Mouse (Mus musculus) mouse embryonic stem cell (cell line): ENCODE results near the gene Cldn12.

ENCODE experiments used
- in situ Hi-C, 2 experiments: fragments of 300-500 bp; cut with MboI; formaldehyde crosslinking; loops; 1 replicate in 1 of 2; 3 replicates in 1 of 2; pipeline ENCODE4 v1.14.3; 2019 to 2020; ENCODE audit warnings: low sequenced_read_pairs in 2 of 2, low pct_unique_long_range_greater_than_20kb in 1 of 2, mixed read lengths in 1 of 2; ENCODE audit not compliant: unreplicated experiment in 1 of 2

Gene Cldn12

DNA sequence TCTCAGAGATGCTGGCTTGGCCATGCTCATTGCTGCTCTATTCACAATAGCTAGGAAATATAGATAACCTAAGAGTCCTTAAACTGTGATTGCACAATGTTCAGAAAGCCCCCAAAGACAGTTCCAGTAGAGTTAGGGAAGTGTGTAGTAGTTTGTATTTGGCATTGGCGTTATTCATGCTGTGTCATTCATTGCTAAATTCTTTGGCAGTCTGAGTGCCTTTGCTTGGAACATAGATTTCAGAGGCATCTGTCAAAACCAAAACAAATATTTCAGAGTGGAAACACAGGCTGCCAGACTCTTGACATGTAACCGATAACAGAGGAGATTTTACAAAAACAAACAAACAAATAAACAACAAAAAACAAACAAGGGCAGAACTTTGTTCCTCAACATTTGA is 13.2 kb downstream of the Cldn12 start:
- in situ Hi-C loops, result no loop called here

DNA sequence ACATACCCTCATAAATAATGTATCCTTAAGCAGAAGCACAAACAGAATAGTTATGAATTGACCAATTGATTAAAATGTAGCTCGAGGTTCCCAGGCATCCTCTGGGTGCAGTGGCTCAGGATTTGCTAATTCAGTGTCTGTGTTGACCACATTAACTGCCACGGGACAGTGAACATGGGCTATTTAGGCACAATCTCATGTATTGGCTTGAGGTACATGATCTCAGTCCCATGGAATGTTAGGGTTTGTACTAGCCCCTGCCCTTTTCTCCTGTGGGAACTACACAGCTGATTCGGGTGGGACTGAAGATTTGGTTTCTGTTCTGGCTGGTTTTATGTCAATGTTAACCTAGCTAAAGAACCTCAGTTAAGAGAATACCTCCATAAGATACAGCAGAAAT is 18.4 kb downstream of the Cldn12 start:
- in situ Hi-C loops, result loop anchor here (5.0 to 10.0 kb wide), 2 partner anchors 256 to 258 kb away; no protein-coding TSS in a partner anchor

DNA sequence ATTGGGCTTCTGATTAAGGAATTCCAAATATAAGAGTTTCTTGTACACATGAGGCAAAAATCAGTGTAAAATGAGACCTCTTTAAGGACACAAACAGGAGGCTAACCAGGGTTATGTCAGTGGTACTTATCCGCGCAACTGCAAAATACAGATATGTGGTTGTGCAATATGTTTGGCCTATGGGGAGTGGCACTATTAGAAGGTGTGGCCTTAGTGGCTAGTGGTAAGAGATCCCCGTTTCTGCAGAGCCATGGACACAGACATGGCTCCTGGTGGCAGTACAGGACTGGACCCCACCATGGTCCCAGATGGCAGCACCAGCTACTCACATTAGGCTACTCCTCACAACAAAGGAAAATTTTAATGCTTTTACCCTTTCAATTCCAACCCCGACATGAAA is 19.7 kb downstream of the Cldn12 start:
- in situ Hi-C loops, result loop anchor here (5.0 to 10.0 kb wide), 2 partner anchors 257 to 260 kb away; no protein-coding TSS in a partner anchor

DNA sequence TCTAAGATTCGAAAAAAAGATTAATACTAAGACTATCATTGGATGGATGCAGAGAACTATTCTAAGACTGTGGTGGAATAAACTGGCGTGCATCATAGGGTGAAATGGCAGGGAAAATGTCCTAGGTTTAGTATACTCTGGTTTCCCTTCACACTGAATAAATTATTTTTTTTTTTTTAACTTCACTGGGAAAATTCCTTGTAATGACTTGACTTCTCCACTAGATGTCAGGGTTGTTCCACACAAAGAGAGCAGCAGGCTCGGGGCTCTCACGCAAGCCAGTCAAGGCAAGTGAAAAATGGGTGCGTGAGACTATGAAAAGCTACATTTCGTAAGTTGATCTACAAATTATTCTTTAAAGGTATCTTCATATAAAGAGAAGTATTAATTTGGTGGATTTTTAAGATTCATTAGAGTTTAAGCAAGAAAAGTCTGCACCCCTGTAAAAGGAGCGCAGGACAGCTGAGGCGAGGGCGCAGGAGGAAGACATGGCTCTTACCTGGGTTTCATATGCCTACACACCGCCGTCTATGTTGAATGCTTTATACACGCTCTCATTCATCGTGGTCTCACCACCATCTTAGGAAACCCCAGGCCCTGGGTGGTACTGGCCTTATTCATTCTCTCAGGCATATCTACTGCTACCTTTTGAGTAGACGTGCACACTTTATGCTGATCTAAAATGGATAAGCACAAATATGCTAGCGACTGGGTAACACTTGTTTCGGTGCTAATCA is 20.3 kb downstream of the Cldn12 start:
- in situ Hi-C loops, result loop anchor here (5.0 to 10.0 kb wide), 2 partner anchors 258 to 260 kb away; no protein-coding TSS in a partner anchor

GRCm38 (mm10) chr5:5492163-5492562 is 22.6 kb downstream of the Cldn12 start:
- in situ Hi-C loops, result loop anchor here in 1 of 2 experiments (10.0 kb wide), 1 partner anchor 263 kb away; no protein-coding TSS in a partner anchor

GRCm38 (mm10) chr5:5486071-5486470 is 28.7 kb downstream of the Cldn12 start:
- in situ Hi-C loops, result loop anchor here in 1 of 2 experiments (10.0 kb wide), 1 partner anchor 521 kb away; no protein-coding TSS in a partner anchor

GRCm38 (mm10) chr5:5483254-5483858 is 31.4 kb downstream of the Cldn12 start:
- in situ Hi-C loops, result loop anchor here in 1 of 2 experiments (10.0 kb wide), 1 partner anchor 519 kb away; no protein-coding TSS in a partner anchor

GRCm38 (mm10) chr5:5481662-5482061 is 33.1 kb downstream of the Cldn12 start:
- in situ Hi-C loops, result loop anchor here in 1 of 2 experiments (10.0 kb wide), 1 partner anchor 517 kb away; no protein-coding TSS in a partner anchor

GRCm38 (mm10) chr5:5479043-5479442 is 35.7 kb downstream of the Cldn12 start, which contains the start of gene 1700015F17Rik:
TSS of gene 1700015F17Rik (minus strand) at chr5:5479143.
- in situ Hi-C loops, result no loop called here

GRCm38 (mm10) chr5:5476133-5476532 is 38.6 kb downstream of the Cldn12 start:
- in situ Hi-C loops, result no loop called here

DNA sequence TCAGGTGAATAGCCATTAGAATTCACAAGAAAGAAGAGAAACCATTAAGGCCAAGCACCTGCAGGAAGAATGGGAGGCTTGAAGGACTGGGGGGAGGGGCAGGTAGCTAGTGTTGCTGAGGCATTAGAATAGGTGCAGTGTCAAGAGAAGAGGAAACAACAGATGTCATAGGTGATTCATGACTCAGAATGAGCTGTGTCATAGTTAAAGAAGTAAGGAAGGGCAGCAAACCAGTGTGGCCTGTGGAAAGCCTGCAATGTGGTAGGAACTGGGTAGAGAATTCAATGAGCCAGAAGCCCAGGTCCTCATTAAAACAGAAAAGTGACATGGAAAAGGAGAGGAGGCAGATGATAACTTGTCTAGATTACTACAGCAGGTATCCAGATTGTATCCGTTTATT is 49.5 kb downstream of the Cldn12 start:
- in situ Hi-C loops, result no loop called here
